Comparison of ENCODE assay signal across 11 mouse cellular contexts in genomic region chr6:125470616-125471015, GRCm38 (mm10).
"Had no signal": no experiment of that assay in that cellular context is flagged by ENCODE, and none has a peak within 500 bp of the region (broad histone marks: within the 10 kb centered on the region; RNA-seq: fewer than 3 reads in every experiment).

No protein-coding gene starts in this region.

- ATAC-seq: intestine, postnatal 0 days had no signal

- H3K36me3 ChIP-seq: kidney, embryonic 15.5 days; liver, embryonic 13.5 days; lung, embryonic 15.5 days had no signal

- H3K9ac ChIP-seq: kidney, embryonic 15.5 days; liver, embryonic 13.5 days; lung, embryonic 15.5 days had no signal

- H3K9me3 ChIP-seq: kidney, embryonic 15.5 days; liver, embryonic 13.5 days; lung, embryonic 15.5 days had no signal

- H3K27me3 ChIP-seq: kidney, embryonic 15.5 days; liver, embryonic 13.5 days; lung, embryonic 15.5 days had no signal

- DNase-seq: kidney, adult 2 months; kidney, postnatal 10 days; kidney, postnatal 36 days; liver, embryonic 13.5 days; lung, postnatal 4 days; midbrain, embryonic 14.5 days; thymus, postnatal 25 days had no signal

- H3K4me2 ChIP-seq: kidney, embryonic 15.5 days; liver, embryonic 13.5 days; lung, embryonic 15.5 days; midbrain, embryonic 11.5 days had no signal

- H3K27ac ChIP-seq: liver, embryonic 13.5 days; lung, embryonic 15.5 days had no signal

- H3K4me3 ChIP-seq: kidney, embryonic 15.5 days; liver, embryonic 13.5 days; lung, embryonic 15.5 days had no signal
